Mouse (Mus musculus): ENCODE data around the gene Wnt5a.

- no peak for TF ChIP-seq CTCF (conservative IDR thresholded peaks at IDR 0.05; ENCODE audit: low read length)
- no peak for TF ChIP-seq NANOG (IDR thresholded peaks at IDR 0.05; ENCODE audit: borderline replicate concordance, low read length)
- TF ChIP-seq POU5F1 (IDR thresholded peaks at IDR 0.05; ENCODE audit: borderline replicate concordance, low read length), result no peak
These were observed 27.0 kb downstream of the Wnt5a start for GRCm38 (mm10) chr14:28531531-28531930.

All from E14TG2a.4 (cell line).